Mouse (Mus musculus) liver, embryonic 18 days (tissue): ENCODE data around the gene Tubgcp2. TPM values are rescaled to one million over a fixed set of nuclear protein-coding genes. Genes with fewer than 3 reads are reported as not detected.

ENCODE experiments used
- polyA plus RNA-seq: library from polyadenylated mRNA; depleted of rRNA; stranded (reverse); fragments of >200 nt; gene quantifications from 2 replicates; pipeline ENCODE4 v1.2.3, GENCODE M21; 2012; rRNA removed

Gene Tubgcp2
- 12.7 and 13.4 TPM in 2 replicates for polyA plus RNA-seq

DNA sequence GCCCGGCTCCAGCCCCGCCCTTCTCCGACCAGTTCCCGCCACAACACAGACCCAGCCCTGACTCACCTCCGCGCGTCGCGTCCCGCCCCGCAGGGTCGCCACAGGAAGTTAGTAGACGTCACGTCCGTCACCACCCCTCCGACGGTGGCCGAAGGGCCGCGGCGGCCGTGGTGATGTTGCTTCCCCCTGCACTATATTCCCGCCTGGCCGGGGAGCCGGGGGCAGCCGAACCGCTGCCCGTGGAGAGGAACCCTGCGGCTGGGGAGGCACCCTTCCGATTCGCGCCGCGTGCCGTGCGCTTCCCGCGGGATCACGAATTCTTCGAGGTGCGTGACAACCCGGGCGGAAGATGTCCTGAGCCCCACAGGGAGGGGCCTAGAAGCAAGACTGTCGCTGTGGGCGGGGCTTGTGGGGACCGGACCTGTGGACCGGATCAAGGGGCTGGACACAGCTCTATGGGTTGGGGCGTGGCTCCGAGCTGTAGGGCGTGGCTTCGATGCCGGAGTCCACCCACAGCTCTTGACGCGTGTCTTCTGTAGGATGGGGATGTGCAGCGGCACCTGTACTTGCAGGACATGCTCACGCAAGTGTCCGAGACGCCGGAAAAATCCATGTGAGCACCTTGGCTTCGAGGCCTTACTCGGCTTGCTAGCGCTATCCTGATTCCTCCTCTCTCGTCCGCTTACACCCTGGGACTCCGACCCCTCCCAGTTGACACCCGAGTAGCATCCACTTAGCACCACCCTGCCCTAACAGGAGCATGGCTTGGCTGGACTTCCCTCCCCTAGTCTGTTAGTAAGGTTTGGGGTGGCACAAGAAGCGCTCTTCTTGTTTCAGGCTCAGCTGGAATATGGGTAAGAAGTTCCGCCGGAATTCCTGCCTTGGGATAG lies at the start of gene Tubgcp2, which contains the start of gene Zfp511:
Gene Tubgcp2, minus strand, starts transcription at position 389 of the 890 bp plus-strand sequence.
Gene Zfp511, plus strand, starts transcription at position 111 of the 890 bp plus-strand sequence.

DNA sequence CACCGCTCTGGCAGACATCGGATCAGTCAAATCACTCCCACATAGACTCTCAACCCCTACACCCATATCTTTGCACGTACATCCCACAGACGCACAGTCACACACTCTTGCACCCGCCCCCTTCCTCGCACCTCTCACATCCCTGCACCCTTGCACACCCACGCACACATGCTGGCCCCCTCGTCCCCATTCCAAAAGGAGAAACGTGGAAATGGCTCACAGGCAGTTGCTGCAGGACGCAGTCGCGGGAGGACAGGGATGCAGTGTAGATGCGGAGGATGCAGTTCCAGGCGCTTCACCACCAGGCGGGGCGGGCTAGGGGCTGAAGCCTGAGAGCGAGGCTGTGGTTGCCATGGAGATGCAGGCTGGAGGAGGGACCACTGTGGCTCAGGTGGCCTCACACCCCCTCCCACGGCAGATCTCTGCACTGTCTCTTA lies 45.8 kb upstream of the Tubgcp2 start, which contains the start of gene Caly:
Gene Caly, minus strand, starts transcription at position 307 of the 437 bp plus-strand sequence.

DNA sequence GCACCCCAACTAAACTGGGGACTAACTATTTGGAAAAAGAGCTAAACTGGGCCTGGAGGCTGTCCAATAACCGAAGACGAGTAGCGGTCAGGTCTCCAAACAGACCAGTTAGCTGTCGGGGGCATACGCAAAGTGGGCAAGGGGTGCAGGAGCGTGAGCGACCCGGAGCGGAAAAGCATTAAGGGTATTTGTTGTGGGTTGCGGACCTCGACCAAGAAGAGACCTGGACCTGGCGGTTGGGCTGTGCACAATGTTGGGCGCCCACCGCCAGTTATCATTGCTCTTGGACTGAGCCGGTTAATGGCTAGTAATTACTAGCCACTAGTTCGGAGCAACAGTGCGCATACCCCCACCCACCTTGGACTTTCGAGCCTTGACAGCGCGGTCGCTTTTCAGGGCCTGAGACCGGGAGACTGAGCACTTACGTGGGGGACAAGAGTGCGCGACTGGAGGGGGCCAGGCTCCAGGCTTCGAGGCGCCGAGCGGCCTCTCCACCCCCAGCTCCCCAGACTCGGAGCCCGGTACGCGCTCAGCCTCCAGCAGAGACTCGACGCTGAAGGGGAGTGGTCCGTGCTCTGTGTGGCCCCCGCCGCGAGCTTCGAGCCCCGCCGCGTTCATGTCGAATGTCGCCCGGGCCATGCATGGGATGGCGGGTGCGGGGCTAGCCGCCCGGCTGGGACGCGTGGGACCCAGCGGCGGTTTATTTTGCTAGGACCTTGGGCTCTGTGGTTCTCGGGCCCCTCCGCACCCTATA lies 12.1 kb upstream of the Tubgcp2 start, which contains the start of gene Msx3:
Gene Msx3, minus strand, starts transcription at position 729 of the 754 bp plus-strand sequence.

DNA sequence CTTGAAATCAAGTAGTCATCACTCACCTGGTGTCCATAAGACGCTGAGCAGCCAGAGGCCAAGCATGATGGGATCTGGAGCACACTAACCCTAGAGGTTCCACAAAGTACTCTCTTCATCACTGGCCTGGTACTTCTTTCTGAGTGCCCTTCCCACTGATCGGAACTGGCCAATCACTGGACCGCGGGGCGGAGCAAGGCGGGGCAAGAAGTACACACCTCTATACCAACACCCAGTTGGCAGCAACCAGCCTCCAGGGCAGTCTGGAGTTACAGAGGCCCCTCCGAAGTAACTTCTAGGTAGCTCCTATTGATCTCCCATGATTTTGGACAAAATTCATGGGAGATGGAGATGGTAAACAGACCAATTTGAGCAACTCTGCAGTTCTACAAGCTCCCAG lies 44.1 kb downstream of the Tubgcp2 start, which contains the start of gene Adam8:
Gene Adam8, minus strand, starts transcription at position 157 of the 400 bp plus-strand sequence.

DNA sequence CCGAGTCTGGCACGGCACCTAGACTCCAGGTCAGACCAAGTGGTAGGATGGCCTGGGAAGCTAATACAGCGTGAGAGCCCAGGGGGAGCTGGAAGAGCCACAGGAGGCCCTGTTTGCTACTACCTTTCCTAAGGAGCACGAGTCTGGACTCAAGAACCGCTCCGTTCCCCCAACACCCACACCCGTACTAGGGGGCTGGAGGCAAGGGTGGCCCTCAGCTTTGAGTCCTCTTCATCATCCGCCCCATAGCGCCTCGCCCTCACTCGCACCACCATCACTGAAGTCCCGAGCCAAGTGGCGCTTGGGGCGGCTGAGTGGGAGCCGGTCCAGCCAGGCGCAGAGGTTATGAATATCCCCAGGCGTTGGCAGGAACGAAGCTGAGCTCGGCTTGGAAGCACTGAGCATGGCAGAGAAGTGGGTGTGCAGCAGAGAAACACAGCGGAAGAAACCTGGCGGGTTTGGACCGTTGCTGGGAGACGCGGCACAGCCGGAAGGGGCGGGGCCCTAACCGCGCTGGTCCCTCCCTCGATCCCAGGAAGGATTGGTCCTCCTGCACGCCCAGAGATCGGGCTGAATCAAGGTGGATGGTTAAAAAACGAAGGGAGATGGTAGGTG lies 58.1 kb downstream of the Tubgcp2 start, which contains the start of gene 6430531B16Rik:
Gene 6430531B16Rik, minus strand, starts transcription at position 478 of the 615 bp plus-strand sequence.

Other genes with a start within 250 kb of the Tubgcp2 start
- 0.01 TPM in 1 of 2 replicates, not detected in the other for gene Adgra1, start 202.5 kb downstream of the Tubgcp2 start, polyA plus RNA-seq
- 0.01 TPM in 1 of 2 replicates, not detected in the other for gene Kndc1, start 142.0 kb downstream of the Tubgcp2 start, polyA plus RNA-seq
- not detected in 2 replicates for gene Utf1, start 92.9 kb downstream of the Tubgcp2 start, polyA plus RNA-seq
- 0.02 and 0.03 TPM in 2 replicates for gene 6430531B16Rik, start 57.9 kb downstream of the Tubgcp2 start, polyA plus RNA-seq
- 4.0 and 5.6 TPM in 2 replicates for gene Adam8, start 44.1 kb downstream of the Tubgcp2 start, polyA plus RNA-seq
- 23.0 and 29.2 TPM in 2 replicates for gene Zfp511, start 278 bp downstream of the Tubgcp2 start, polyA plus RNA-seq
- not detected in 2 replicates for gene Msx3, start 12.4 kb upstream of the Tubgcp2 start, polyA plus RNA-seq
- gene Caly, start 45.9 kb upstream of the Tubgcp2 start, polyA plus RNA-seq, result 0.10 and 0.16 TPM in 2 replicates
- gene Prap1, start 56.7 kb upstream of the Tubgcp2 start, polyA plus RNA-seq, result 0.13 and 2.6 TPM in 2 replicates
- gene Fuom, start 65.8 kb upstream of the Tubgcp2 start, polyA plus RNA-seq, result 41.2 and 46.1 TPM in 2 replicates
- gene Paox, start 79.1 kb upstream of the Tubgcp2 start, polyA plus RNA-seq, result 23.8 and 27.8 TPM in 2 replicates
- gene Echs1, start 79.8 kb upstream of the Tubgcp2 start, polyA plus RNA-seq, result 112 and 123 TPM in 2 replicates
- 15.7 and 16.2 TPM in 2 replicates for gene Mtg1, start 100.9 kb upstream of the Tubgcp2 start, polyA plus RNA-seq
- gene Sprn, start 118.2 kb upstream of the Tubgcp2 start, polyA plus RNA-seq, result 0.01 and 0.04 TPM in 2 replicates
- not detected in 2 replicates for gene Olfr522, start 128.1 kb upstream of the Tubgcp2 start, polyA plus RNA-seq
- gene Olfr523, start 136.5 kb upstream of the Tubgcp2 start, polyA plus RNA-seq, result not detected in 2 replicates
- not detected in 2 replicates for gene Olfr524, start 169.3 kb upstream of the Tubgcp2 start, polyA plus RNA-seq
- gene Cd163l1, start 181.6 kb upstream of the Tubgcp2 start, polyA plus RNA-seq, result 0.05 and 0.06 TPM in 2 replicates
- gene 5830411N06Rik, start 210.6 kb upstream of the Tubgcp2 start, polyA plus RNA-seq, result 0.01 TPM in 1 of 2 replicates, not detected in the other